Mouse (Mus musculus) heart, embryonic 16.5 days (tissue): ENCODE data around the gene Gm20671. TPM values are rescaled to one million over a fixed set of nuclear protein-coding genes. Genes with fewer than 3 reads are reported as not detected.
"Not testable (repeated sequence)": the region's sequence is repeated elsewhere in the genome, so short reads cannot be mapped to it uniquely, and the experiment has no call there.

Experiments used
- ATAC-seq: fragments of 200-750 bp; cut with Nextera tagmentation; replicated peaks from 2 replicates; pipeline ENCODE4 v1.8.0; 2017; ENCODE audit warnings: moderate number of reproducible peaks; ENCODE audit not compliant: insufficient read depth, low FRiP score; ENCODE audit errors: extremely low read depth
- H3K27ac ChIP-seq: fragments of 300-500 bp; sonication (generic); 2 replicates; pipeline ENCODE4 v1.5.1; 2014; ENCODE audit warnings: mild to moderate bottlenecking, low read length, control low read depth, moderate library complexity
- H3K27me3 ChIP-seq: fragments of 300-500 bp; sonication (generic); 2 replicates; pipeline ENCODE4 v1.6.1; 2014; ENCODE audit warnings: low read length, mixed read lengths; ENCODE audit not compliant: control insufficient read depth, insufficient read depth
- H3K36me3 ChIP-seq: fragments of 300-500 bp; sonication (generic); 2 replicates; pipeline ENCODE4 v1.6.1; 2014; ENCODE audit not compliant: control insufficient read depth, insufficient read depth
- H3K4me1 ChIP-seq: fragments of 300-500 bp; sonication (generic); 2 replicates; pipeline ENCODE4 v1.6.1; 2014; ENCODE audit warnings: low read length, mixed read lengths; ENCODE audit not compliant: control insufficient read depth, insufficient read depth
- H3K4me2 ChIP-seq: fragments of 300-500 bp; sonication (generic); 2 replicates; pipeline ENCODE4 v1.6.1; 2014; ENCODE audit warnings: low read depth, mild to moderate bottlenecking, control low read depth, low read length
- H3K4me3 ChIP-seq: fragments of 300-500 bp; sonication (generic); 2 replicates; pipeline ENCODE4 v1.5.1; 2014; ENCODE audit warnings: mild to moderate bottlenecking, control low read depth, low read length
- H3K9ac ChIP-seq: fragments of 300-500 bp; sonication (generic); 2 replicates; pipeline ENCODE4 v1.6.1; 2014; ENCODE audit warnings: low read length, control low read depth
- H3K9me3 ChIP-seq: fragments of 300-500 bp; sonication (generic); replicated peaks from 2 replicates; pipeline ENCODE4 v1.6.1; 2016; ENCODE audit warnings: low read length; ENCODE audit not compliant: control insufficient read depth
- WGBS: fragments of 180-500 bp; shearing (Covaris S2); extraction: QIAGEN DNeasy Blood & Tissue Kit; methylation state at CpG from one replicate; pipeline ENCODE4 v1.1.7; 2014; 5-methylcytosine and 5-hydroxymethylcytosine counted together
- polyA plus RNA-seq: library from polyadenylated mRNA; unstranded; fragments of >200 nt; fragmentation: Nextera tagmentation; extraction: Ambion mirVana; gene quantifications from 2 replicates; pipeline ENCODE4 v1.2.1, GENCODE M21; 2015

The Gm20671 gene
- polyA plus RNA-seq, 1 experiment from 2014 or later: not detected

DNA sequence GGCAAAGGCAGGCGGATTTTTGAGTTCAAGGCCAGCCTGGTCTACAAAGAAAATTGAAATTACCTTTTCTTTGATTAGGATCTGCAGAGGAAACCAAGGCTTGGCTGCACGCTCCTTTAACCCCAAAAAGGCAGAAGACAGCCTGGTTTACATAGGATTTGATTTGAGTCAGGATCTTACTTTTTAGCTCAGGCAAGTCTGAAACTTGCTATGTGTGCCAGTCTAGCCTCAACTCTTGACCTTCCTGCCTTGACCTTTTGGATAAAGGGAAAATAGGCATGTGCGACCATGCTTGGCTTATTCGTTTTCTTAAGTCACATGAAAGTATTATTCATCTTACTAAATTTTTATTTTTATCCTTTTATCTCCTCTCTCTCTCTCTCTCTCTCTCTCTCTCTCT, 27.9 kb upstream of the Gm20671 start:
- Histone ChIP-seq H3K27ac (no peak overlapping the region; the same call in 1 of the 2 replicates), H3K4me1 (peaks cover 28% of the 10 kb centered on the region), H3K4me3 (no peak overlapping the region), H3K9ac (peak overlapping the region; percentile 69), H3K36me3 (peaks cover 8% of the 10 kb centered on the region), H3K27me3 (no peaks in the 10 kb centered on the region), H3K4me2 (no peak overlapping the region), H3K9me3 (no peaks in the 10 kb centered on the region)
- 83% methylated on average over 4 of the region's 4 CpGs for WGBS
- ATAC-seq: no peak

DNA sequence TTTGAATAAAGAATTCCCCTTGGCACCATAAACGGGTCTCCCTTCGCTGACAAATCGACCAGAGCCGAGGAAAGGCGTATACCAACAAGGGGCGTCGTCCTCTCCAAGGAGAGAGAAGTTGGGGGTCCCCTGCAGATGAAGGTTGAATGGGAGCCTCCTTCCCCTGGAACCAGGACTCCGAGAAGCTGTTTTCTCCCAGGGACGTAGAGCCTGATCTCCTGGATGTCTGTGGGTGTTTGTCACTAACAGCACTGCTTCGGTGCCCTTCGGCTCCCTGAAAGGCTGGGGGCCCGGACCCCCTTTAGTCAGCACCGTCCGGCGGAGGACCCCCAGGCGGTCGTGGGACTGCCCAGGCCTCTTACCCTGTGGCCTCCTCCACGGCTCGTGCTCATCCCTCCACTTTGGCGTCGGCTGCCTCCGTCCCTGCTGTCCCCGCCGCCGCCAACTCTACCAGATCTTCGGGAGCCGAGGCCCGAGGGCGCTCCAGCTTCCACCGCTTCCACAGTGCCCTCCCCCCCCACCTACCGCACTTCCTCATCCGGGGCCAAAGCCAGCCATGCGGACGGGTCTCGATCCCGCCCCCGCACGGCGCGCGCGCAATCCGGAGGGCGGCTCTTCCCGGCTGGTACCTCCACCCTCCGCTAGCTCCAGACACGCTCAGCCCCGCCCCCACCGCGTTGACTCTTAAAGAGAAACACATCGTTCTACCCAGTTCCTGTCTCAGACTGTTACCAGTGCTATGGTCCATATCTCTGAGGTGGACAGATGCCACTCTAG, 27.0 kb upstream of the Gm20671 start, which contains the start of gene Prr14l:
Prr14l (minus strand) TSS at position 526 of the 777 bp plus-strand sequence.
- H3K4me1 ChIP-seq: peaks cover 28% of the 10 kb centered on the region
- peak within 1 kb of the TSS; percentile 86 for H3K4me2 ChIP-seq
- H3K9ac ChIP-seq: peak within 1 kb of the TSS; percentile 99
- ATAC-seq: peak; percentile 97
- no peaks in the 10 kb centered on the region for H3K27me3 ChIP-seq
- H3K4me3 ChIP-seq: peak within 1 kb of the TSS; percentile 98
- peak within 1 kb of the TSS; percentile 90 for H3K27ac ChIP-seq
- no peaks in the 10 kb centered on the region for H3K9me3 ChIP-seq
- peaks cover 8% of the 10 kb centered on the region for H3K36me3 ChIP-seq
- WGBS: under 1% methylated on average over 51 of the region's 51 CpGs

DNA sequence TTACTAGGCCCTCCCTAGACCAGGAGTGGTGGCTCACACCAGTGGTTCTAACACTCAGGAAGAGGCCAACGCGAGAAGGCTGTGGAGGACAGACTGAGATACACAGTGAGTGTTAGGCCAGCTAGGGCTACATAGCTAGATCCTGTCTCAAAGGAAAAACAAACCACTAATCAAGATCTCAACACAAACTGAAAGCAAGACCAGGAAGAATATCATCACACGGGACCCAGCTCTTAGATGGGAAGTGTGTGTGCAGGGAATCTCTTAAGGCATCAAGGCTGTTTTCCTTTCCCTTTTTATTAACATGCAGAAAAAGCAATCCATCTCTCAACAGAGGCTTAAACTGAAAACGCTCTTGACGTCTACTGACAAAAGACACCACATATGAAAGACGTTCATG, 25.1 kb upstream of the Gm20671 start:
- H3K9me3 ChIP-seq: no peaks in the 10 kb centered on the region
- peak overlapping the region; percentile 86 for H3K4me2 ChIP-seq
- WGBS: 31% methylated on average over 6 of the region's 6 CpGs
- no peaks in the 10 kb centered on the region for H3K27me3 ChIP-seq
- peaks cover 11% of the 10 kb centered on the region for H3K36me3 ChIP-seq
- peaks cover 25% of the 10 kb centered on the region for H3K4me1 ChIP-seq
- H3K9ac ChIP-seq: peak overlapping the region; percentile 6; the same call in 1 of the 2 replicates
- ATAC-seq: no peak
- H3K27ac ChIP-seq: 0 out of 2 replicates have a peak overlapping the region, but pooled peaks have one; percentile 2
- peak overlapping the region; percentile 13 for H3K4me3 ChIP-seq

DNA sequence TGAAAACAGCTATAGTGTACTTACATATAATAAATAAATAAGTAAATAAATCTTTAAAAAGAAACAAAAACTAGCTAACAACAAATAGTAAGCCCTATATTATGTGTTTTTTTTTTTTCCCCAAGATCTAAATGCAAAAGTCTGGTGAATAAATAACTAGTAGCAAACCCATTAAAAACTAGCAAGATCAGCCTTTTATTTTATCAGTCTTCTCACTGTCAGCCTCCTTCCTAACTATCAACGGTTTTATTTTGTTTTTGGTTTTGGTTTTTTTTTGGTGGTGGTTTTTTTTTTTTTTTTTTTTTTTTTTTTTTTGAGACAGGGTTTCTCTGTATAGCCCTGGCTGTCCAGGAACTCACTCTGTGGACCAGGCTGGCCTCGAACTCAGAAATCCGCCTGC, 22.7 kb upstream of the Gm20671 start:
- not testable (repeated sequence) for H3K9ac ChIP-seq, H3K27me3 ChIP-seq, ATAC-seq, H3K4me2 ChIP-seq, H3K4me3 ChIP-seq, H3K27ac ChIP-seq, H3K9me3 ChIP-seq
- 89% methylated on average over 3 of the region's 3 CpGs for WGBS
- H3K36me3 ChIP-seq: peaks cover 17% of the 10 kb centered on the region
- peaks cover 22% of the 10 kb centered on the region for H3K4me1 ChIP-seq

DNA sequence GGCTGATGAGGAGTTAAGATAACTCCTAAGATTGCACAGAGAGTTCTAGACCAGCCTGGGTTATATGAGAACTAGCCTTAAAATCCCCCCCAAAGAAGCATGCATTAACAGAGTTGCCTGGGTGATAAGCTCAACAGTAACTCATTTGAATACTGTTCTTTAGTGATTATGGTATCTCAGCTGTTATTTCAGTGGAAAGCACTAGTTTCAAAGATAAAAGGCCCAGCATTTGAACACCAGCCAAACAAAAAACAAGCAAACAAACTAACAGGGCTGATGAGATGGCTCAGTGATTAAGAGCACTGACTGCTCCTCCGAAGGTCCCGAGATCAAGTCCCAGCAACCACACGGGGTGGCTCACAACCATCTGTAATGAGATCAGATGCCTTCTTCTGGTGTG, 22.3 kb upstream of the Gm20671 start:
- Histone ChIP-seq H3K27ac (no peak overlapping the region), H3K4me1 (peaks cover 19% of the 10 kb centered on the region), H3K36me3 (peaks cover 21% of the 10 kb centered on the region), H3K9ac (no peak overlapping the region), H3K27me3 (no peaks in the 10 kb centered on the region), H3K4me3 (no peak overlapping the region), H3K9me3 (no peaks in the 10 kb centered on the region), H3K4me2 (no peak overlapping the region)
- 97% methylated on average over 3 of the region's 3 CpGs for WGBS
- ATAC-seq: no peak

DNA sequence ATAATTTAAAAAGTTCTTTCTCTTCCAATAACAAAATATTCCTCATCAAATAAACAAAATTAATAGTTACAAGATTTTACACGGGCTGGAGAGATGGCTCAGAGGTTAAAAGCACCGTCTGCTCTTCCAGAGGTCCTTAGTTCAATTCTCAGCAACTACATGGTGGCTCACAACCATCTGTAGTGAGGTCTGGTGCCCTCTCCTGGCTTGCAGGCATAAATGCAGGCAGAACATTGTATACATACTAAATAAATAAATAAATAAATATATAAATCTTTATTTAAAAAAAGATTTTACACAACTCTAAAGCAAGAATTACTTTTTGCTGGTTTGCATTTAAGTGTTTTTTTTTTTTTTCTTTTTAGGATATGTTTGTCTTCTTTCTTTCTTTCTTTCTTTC, 13.1 kb upstream of the Gm20671 start:
- no peaks in the 10 kb centered on the region for H3K27me3 ChIP-seq
- no peaks in the 10 kb centered on the region for H3K4me1 ChIP-seq
- peaks cover 48% of the 10 kb centered on the region for H3K36me3 ChIP-seq
- H3K4me3 ChIP-seq: no peak overlapping the region
- H3K9me3 ChIP-seq: no peaks in the 10 kb centered on the region
- H3K27ac ChIP-seq: no peak overlapping the region
- ATAC-seq: no peak
- H3K9ac ChIP-seq: no peak overlapping the region
- H3K4me2 ChIP-seq: no peak overlapping the region
- WGBS: 90% methylated on average over 2 of the region's 2 CpGs

DNA sequence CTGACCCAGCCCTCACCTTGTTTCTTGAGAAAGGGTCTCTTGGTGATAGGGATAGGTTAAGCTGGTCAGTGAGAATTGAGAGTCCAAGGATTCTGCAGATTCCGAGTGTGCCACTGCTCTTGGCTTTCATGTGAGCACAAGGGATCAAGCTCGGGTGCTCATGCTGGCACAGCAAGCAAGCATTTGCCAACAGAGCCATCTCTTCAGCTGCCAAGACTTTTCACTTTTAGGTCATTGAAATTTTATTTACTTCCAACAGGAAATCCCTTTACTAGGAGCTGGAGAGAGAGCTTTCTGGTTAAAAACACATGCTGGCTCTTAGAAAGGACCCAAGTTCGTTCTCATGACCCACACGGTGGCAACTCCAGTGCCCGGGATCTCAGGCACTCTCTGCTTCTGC, 10.1 kb upstream of the Gm20671 start:
- no peaks in the 10 kb centered on the region for H3K9me3 ChIP-seq
- no peak overlapping the region for H3K27ac ChIP-seq
- H3K36me3 ChIP-seq: peaks cover 45% of the 10 kb centered on the region
- H3K4me2 ChIP-seq: no peak overlapping the region
- H3K9ac ChIP-seq: no peak overlapping the region
- H3K4me1 ChIP-seq: no peaks in the 10 kb centered on the region
- H3K4me3 ChIP-seq: no peak overlapping the region
- WGBS: 87% methylated on average over 5 of the region's 5 CpGs
- no peaks in the 10 kb centered on the region for H3K27me3 ChIP-seq
- ATAC-seq: no peak

DNA sequence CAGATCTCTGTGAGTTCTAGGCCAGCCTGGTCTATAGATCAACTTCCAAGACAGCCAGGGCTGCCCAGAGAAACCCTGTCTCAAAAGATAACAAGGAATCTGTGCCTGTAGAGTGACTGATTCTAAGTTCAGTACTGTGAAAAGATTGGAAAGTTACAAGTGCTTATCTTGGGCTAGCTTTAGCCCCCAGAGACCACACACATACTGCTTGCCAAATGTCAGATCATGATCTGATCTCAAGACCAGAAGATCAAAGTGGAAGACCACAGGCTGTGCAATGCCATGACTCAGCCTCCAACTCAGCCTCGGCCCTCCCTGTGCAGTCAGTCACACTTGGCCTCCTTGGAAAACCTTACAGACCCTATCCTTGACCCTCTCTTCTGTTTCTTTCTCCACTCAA, 7.6 kb upstream of the Gm20671 start:
- 81% methylated on average over 1 of the region's 1 CpGs for WGBS
- H3K9me3 ChIP-seq: no peaks in the 10 kb centered on the region
- ATAC-seq: no peak

DNA sequence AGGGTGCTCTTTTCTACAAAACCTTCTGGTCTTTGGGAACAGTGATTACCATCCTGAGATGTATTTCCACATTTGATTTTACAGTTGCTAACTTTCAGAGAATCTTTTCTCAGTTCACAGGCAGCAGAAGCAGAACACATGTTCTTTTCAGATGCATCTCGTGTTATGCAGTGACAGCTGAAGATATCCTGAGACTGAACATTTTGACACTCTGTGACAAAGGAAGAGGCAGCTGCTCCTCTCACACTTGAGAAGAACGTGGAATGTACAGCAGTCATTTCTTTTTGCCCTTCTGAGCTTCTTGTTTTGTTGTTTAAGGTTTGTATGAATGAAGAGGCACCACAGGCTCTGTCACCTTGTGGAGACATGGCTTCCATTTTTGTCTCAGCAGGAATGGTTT, 3.1 kb upstream of the Gm20671 start:
- Histone ChIP-seq H3K9ac (no peak overlapping the region), H3K27ac (no peak overlapping the region), H3K27me3 (no peaks in the 10 kb centered on the region), H3K9me3 (no peaks in the 10 kb centered on the region), H3K4me3 (no peak overlapping the region), H3K36me3 (peaks cover 46% of the 10 kb centered on the region), H3K4me1 (no peaks in the 10 kb centered on the region), H3K4me2 (no peak overlapping the region)
- WGBS: 74% methylated on average over 2 of the region's 2 CpGs
- ATAC-seq: no peak

More for the DNA sequence above, 7.6 kb upstream of the Gm20671 start:
- Histone ChIP-seq H3K27ac (no peak overlapping the region), H3K27me3 (no peaks in the 10 kb centered on the region), H3K36me3 (peaks cover 37% of the 10 kb centered on the region), H3K4me1 (no peaks in the 10 kb centered on the region), H3K9ac (no peak overlapping the region), H3K4me3 (no peak overlapping the region), H3K4me2 (no peak overlapping the region)
